Mouse (Mus musculus) bone marrow macrophage, adult 2 months (primary cell): ENCODE results near the gene Rexo1.

ENCODE experiments used
- CTCF ChIP-seq: IDR thresholded peaks from 2 replicates; pipeline ENCODE4 v1.5.1; 2012; ENCODE audit warnings: low read depth, mild to moderate bottlenecking, low read length, moderate library complexity
- POLR2A ChIP-seq: IDR thresholded peaks from 2 replicates; pipeline ENCODE4 v1.6.1; 2012; ENCODE audit warnings: mild to moderate bottlenecking, low read depth, low read length, borderline replicate concordance

GRCm38 (mm10) chr10:80584642-80585552 lies 23.5 kb upstream of the Rexo1 start:
- TF ChIP-seq CTCF (no peak), POLR2A (no peak)
